ENCODE assay signal across 9 mouse cellular contexts in genomic region chr19:45236363-45236942, GRCm38 (mm10). TPM values are rescaled to one million over a fixed set of nuclear protein-coding genes. Genes with fewer than 3 reads are reported as not detected.
DNase-seq lines count a peak whose midpoint lies in the region; ATAC-seq lines count a peak whose summit lies in the region.
"Had no signal": no experiment of that assay in that cellular context is flagged by ENCODE, and none has a peak within 500 bp of the region (broad histone marks: within the 10 kb centered on the region; RNA-seq: fewer than 3 reads in every experiment).

No protein-coding gene starts in this region.

- H3K9ac ChIP-seq in heart, embryonic 15.5 days, result no peak overlapping the region
- H3K9ac ChIP-seq in limb, embryonic 13.5 days, result peak overlapping the region; percentile 20; the same call in 1 of the 2 replicates

- H3K4me2 ChIP-seq in heart, embryonic 15.5 days, result peak overlapping the region; percentile 68
- peak overlapping the region; percentile 65 for H3K4me2 ChIP-seq in limb, embryonic 13.5 days (replicated peaks)

- peak overlapping the region; percentile 14; the same call in 1 of the 2 replicates for H3K27ac ChIP-seq in embryonic facial prominence, embryonic 10.5 days (replicated peaks)
- H3K27ac ChIP-seq in heart, embryonic 15.5 days, result no peak overlapping the region
- no peak overlapping the region; the same call in 1 of the 2 replicates for H3K27ac ChIP-seq in limb, embryonic 13.5 days

- intact Hi-C loops in heart, postnatal 25 days (cut with DNase I), result no loop called here
- intact Hi-C loops in left cerebral cortex, postnatal 25 days (cut with DNase I), result no loop called here

- H3K4me1 ChIP-seq in embryonic facial prominence, embryonic 10.5 days, result peaks cover 39% of the 10 kb centered on the region
- peaks cover 37% of the 10 kb centered on the region for H3K4me1 ChIP-seq in heart, embryonic 15.5 days (replicated peaks)
- peaks cover 32% of the 10 kb centered on the region for H3K4me1 ChIP-seq in limb, embryonic 13.5 days

- peak; percentile 45; the same call in 1 of the 2 replicates for ATAC-seq in heart, embryonic 15.5 days (replicated peaks; ENCODE audit: insufficient number of reproducible peaks, insufficient read depth, low FRiP score, low read depth)
- peak; percentile 71 for ATAC-seq in limb, embryonic 13.5 days (ENCODE audit: low FRiP score, low read depth)

- no peaks in the 10 kb centered on the region for H3K36me3 ChIP-seq in embryonic facial prominence, embryonic 10.5 days (replicated peaks)
- no peaks in the 10 kb centered on the region for H3K36me3 ChIP-seq in heart, embryonic 15.5 days
- H3K36me3 ChIP-seq in limb, embryonic 13.5 days, result no peaks in the 10 kb centered on the region

- H3K9me3 ChIP-seq in embryonic facial prominence, embryonic 10.5 days, result no peaks in the 10 kb centered on the region
- no peaks in the 10 kb centered on the region for H3K9me3 ChIP-seq in heart, embryonic 15.5 days (replicated peaks)
- no peaks in the 10 kb centered on the region for H3K9me3 ChIP-seq in limb, embryonic 13.5 days

- DNase-seq in heart, adult 11 months, result peak; percentile 97
- DNase-seq in heart, postnatal 25 days (ENCODE audit: low spot score), result no peak
- peak; percentile 83 for DNase-seq in embryonic facial prominence, embryonic 10.5 days (ENCODE audit: low spot score)
- peak; percentile 27 for DNase-seq in naive thymus-derived CD4-positive, alpha-beta T cell, adult 2 months (ENCODE audit: low read depth)
- no peak for DNase-seq in left cerebral cortex, postnatal 25 days (ENCODE audit: low spot score in 2 of 2)
- no peak for DNase-seq in thymus, adult 18-20 months

- H3K27me3 ChIP-seq in embryonic facial prominence, embryonic 10.5 days (replicated peaks; ENCODE audit: low read depth, poor library complexity, severe bottlenecking), result peaks cover 100% of the 10 kb centered on the region
- H3K27me3 ChIP-seq in heart, embryonic 15.5 days, result peaks cover 95% of the 10 kb centered on the region
- peaks cover 97% of the 10 kb centered on the region for H3K27me3 ChIP-seq in limb, embryonic 13.5 days

- peak overlapping the region; percentile 48 for H3K4me3 ChIP-seq in embryonic facial prominence, embryonic 10.5 days
- peak overlapping the region; percentile 44 for H3K4me3 ChIP-seq in heart, embryonic 15.5 days
- peak overlapping the region; percentile 41 for H3K4me3 ChIP-seq in limb, embryonic 13.5 days

- WGBS in embryonic facial prominence, embryonic 10.5 days, result under 1% methylated on average over 39 of the region's 39 CpGs
- WGBS in heart, embryonic 15.5 days, result under 1% methylated on average over 38 of the region's 39 CpGs
- under 1% methylated on average over 37 of the region's 39 CpGs for WGBS in limb, embryonic 13.5 days

RNA-seq across cellular contexts. Expression of gene Lbx1, which starts 0.8 kb away (rescaled TPM):
- total RNA-seq in heart, postnatal 25 days (2021), result under 1 TPM in 1 of 2 experiments, not detected in 1; 0.29 TPM
- polyA plus RNA-seq in embryonic facial prominence, embryonic 10.5 days (2016; fragmentation: Nextera tagmentation; extraction: Ambion mirVana), result 0.22 and 0.40 TPM in 2 replicates
- not detected in 2 replicates for polyA plus RNA-seq in heart, embryonic 15.5 days (2015; fragmentation: Nextera tagmentation; extraction: Ambion mirVana)
- polyA plus RNA-seq in limb, embryonic 13.5 days (2015; fragmentation: Nextera tagmentation; extraction: Ambion mirVana), result 1.4 and 1.5 TPM in 2 replicates
- not detected for total RNA-seq in left cerebral cortex, postnatal 25 days (2021)
- total RNA-seq: MEL had no signal

Comparison
In these comparisons a context has a peak if more than half of its experiments do, and no peak if none do; other contexts are left out.
1. DNase-seq: peak in heart, adult 11 months (single experiment), embryonic facial prominence, embryonic 10.5 days (single experiment) and naive thymus-derived CD4-positive, alpha-beta T cell, adult 2 months (single experiment); none in heart, postnatal 25 days (single experiment), left cerebral cortex, postnatal 25 days (0 of 2) and thymus, adult 18-20 months (0 of 2).
2. Peak in every context shown above with its lines, with median percentiles within 50 percentile points of each other: H3K4me3 ChIP-seq.